Mouse (Mus musculus): ENCODE data around the gene Ago4.

- no peak for TF ChIP-seq CTCF (IDR thresholded peaks at IDR 0.05; ENCODE audit: control insufficient read depth, insufficient read depth, low read length)
- no peak for TF ChIP-seq POLR2A (IDR thresholded peaks at IDR 0.05; ENCODE audit: borderline replicate concordance, control insufficient read depth, low read depth, low read length)
Observed at GRCm38 (mm10) chr4:126473031-126473430, 60.2 kb downstream of the Ago4 start.

All from bone marrow, adult 2 months (tissue).